Mouse (Mus musculus) lung, embryonic 15.5 days (tissue): Measurements from ENCODE around the gene Suclg1. TPM values are rescaled to one million over a fixed set of nuclear protein-coding genes. Genes with fewer than 3 reads are reported as not detected.

Source experiments
- ATAC-seq: fragments of 200-750 bp; cut with Nextera tagmentation; 2 replicates; pipeline ENCODE4 v1.8.0; 2017; ENCODE audit warnings: moderate number of reproducible peaks, borderline replicate concordance; ENCODE audit not compliant: low FRiP score, low TSS enrichment; ENCODE audit errors: extremely low read depth
- H3K27ac ChIP-seq: fragments of 300-500 bp; sonication (generic); 2 replicates; pipeline ENCODE4 v1.5.1; 2015; ENCODE audit warnings: moderate library complexity, mild to moderate bottlenecking, inconsistent platforms
- H3K27me3 ChIP-seq: fragments of 300-500 bp; sonication (generic); 2 replicates; pipeline ENCODE4 v1.6.1; 2015; ENCODE audit warnings: inconsistent platforms
- H3K36me3 ChIP-seq: fragments of 300-500 bp; sonication (generic); 2 replicates; pipeline ENCODE4 v1.6.1; 2015; ENCODE audit warnings: inconsistent platforms
- H3K4me1 ChIP-seq: fragments of 300-500 bp; sonication (generic); 2 replicates; pipeline ENCODE4 v1.6.1; 2015; ENCODE audit warnings: inconsistent platforms
- H3K4me2 ChIP-seq: fragments of 300-500 bp; sonication (generic); 2 replicates; pipeline ENCODE4 v1.6.1; 2015; ENCODE audit warnings: inconsistent platforms, mild to moderate bottlenecking, moderate library complexity
- H3K4me3 ChIP-seq: fragments of 300-500 bp; sonication (generic); 2 replicates; pipeline ENCODE4 v1.5.1; 2015; ENCODE audit warnings: mild to moderate bottlenecking, inconsistent platforms
- H3K9ac ChIP-seq: fragments of 300-500 bp; sonication (generic); 2 replicates; pipeline ENCODE4 v1.6.1; 2015; ENCODE audit warnings: inconsistent platforms
- H3K9me3 ChIP-seq: fragments of 300-500 bp; sonication (generic); 2 replicates; pipeline ENCODE4 v1.6.1; 2016; ENCODE audit warnings: inconsistent platforms
- WGBS: fragments of 180-500 bp; shearing (Covaris S2); methylation state at CpG from one replicate; pipeline ENCODE4 v1.1.7; 2015; 5-methylcytosine and 5-hydroxymethylcytosine counted together
- polyA plus RNA-seq: library from polyadenylated mRNA; unstranded; fragments of >200 nt; fragmentation: Nextera tagmentation; extraction: Ambion mirVana; gene quantifications from 2 replicates; pipeline ENCODE4 v1.2.1, GENCODE M21; 2015

The Suclg1 gene
- polyA plus RNA-seq, 1 experiment from 2014 or later, result 162 TPM

GRCm38 (mm10) chr6:73280546-73281115 is 32.4 kb downstream of the Suclg1 start:
- Histone ChIP-seq H3K27ac (no peak overlapping the region), H3K9me3 (no peaks in the 10 kb centered on the region), H3K27me3 (no peaks in the 10 kb centered on the region), H3K4me2 (no peak overlapping the region), H3K36me3 (peaks cover 20% of the 10 kb centered on the region), H3K4me1 (no peaks in the 10 kb centered on the region), H3K9ac (no peak overlapping the region), H3K4me3 (no peak overlapping the region)
- 68% methylated on average over 9 of the region's 9 CpGs for WGBS
- no peak for ATAC-seq

GRCm38 (mm10) chr6:73286326-73286725 is 38.1 kb downstream of the Suclg1 start:
- Histone ChIP-seq H3K9me3 (no peaks in the 10 kb centered on the region), H3K9ac (no peak overlapping the region), H3K4me2 (no peak overlapping the region), H3K36me3 (no peaks in the 10 kb centered on the region), H3K4me1 (no peaks in the 10 kb centered on the region), H3K4me3 (no peak overlapping the region), H3K27me3 (no peaks in the 10 kb centered on the region), H3K27ac (no peak overlapping the region)
- 97% methylated on average over 2 of the region's 2 CpGs for WGBS
- ATAC-seq, result no peak

- Histone ChIP-seq H3K4me3 (no peak overlapping the region), H3K4me1 (no peaks in the 10 kb centered on the region), H3K27me3 (no peaks in the 10 kb centered on the region), H3K9ac (no peak overlapping the region), H3K4me2 (no peak overlapping the region), H3K36me3 (no peaks in the 10 kb centered on the region), H3K27ac (no peak overlapping the region), H3K9me3 (no peaks in the 10 kb centered on the region)
- ATAC-seq, result no peak
- 59% methylated on average over 6 of the region's 6 CpGs for WGBS
Observed at GRCm38 (mm10) chr6:73306837-73307236, 58.7 kb downstream of the Suclg1 start.

- H3K27ac ChIP-seq, result no peak overlapping the region
- H3K36me3 ChIP-seq, result no peaks in the 10 kb centered on the region
- peak; percentile 19; the same call in 1 of the 2 replicates for ATAC-seq
- H3K4me3 ChIP-seq, result no peak overlapping the region
- H3K27me3 ChIP-seq, result no peaks in the 10 kb centered on the region
- no peak overlapping the region for H3K4me2 ChIP-seq
- no peak overlapping the region for H3K9ac ChIP-seq
- no peaks in the 10 kb centered on the region for H3K9me3 ChIP-seq
- H3K4me1 ChIP-seq, result no peaks in the 10 kb centered on the region
- 56% methylated on average over 10 of the region's 10 CpGs for WGBS
Observed at GRCm38 (mm10) chr6:73308685-73309520, 60.7 kb downstream of the Suclg1 start.

GRCm38 (mm10) chr6:73311335-73311734 is 63.2 kb downstream of the Suclg1 start:
- Histone ChIP-seq H3K4me1 (0 out of 2 replicates have a peak, but pooled peaks cover 3% of the 10 kb centered on the region), H3K9ac (no peak overlapping the region), H3K4me3 (no peak overlapping the region), H3K27ac (no peak overlapping the region), H3K9me3 (no peaks in the 10 kb centered on the region), H3K27me3 (no peaks in the 10 kb centered on the region), H3K36me3 (no peaks in the 10 kb centered on the region), H3K4me2 (no peak overlapping the region)
- 63% methylated on average over 6 of the region's 6 CpGs for WGBS
- no peak for ATAC-seq

- no peak for ATAC-seq
- no peak overlapping the region for H3K27ac ChIP-seq
- H3K36me3 ChIP-seq, result no peaks in the 10 kb centered on the region
- H3K9me3 ChIP-seq, result no peaks in the 10 kb centered on the region
- no peak overlapping the region for H3K4me2 ChIP-seq
- no peak overlapping the region for H3K4me3 ChIP-seq
- no peak overlapping the region for H3K9ac ChIP-seq
- WGBS, result 88% methylated on average over 7 of the region's 7 CpGs
- H3K27me3 ChIP-seq, result no peaks in the 10 kb centered on the region
- H3K4me1 ChIP-seq, result 0 out of 2 replicates have a peak, but pooled peaks cover 3% of the 10 kb centered on the region
Observed at GRCm38 (mm10) chr6:73311786-73312185, 63.6 kb downstream of the Suclg1 start.

- no peaks in the 10 kb centered on the region for H3K9me3 ChIP-seq
- WGBS, result under 1% methylated on average over 17 of the region's 17 CpGs
- H3K27ac ChIP-seq, result peak overlapping the region; percentile 49
- no peaks in the 10 kb centered on the region for H3K27me3 ChIP-seq
- H3K36me3 ChIP-seq, result no peaks in the 10 kb centered on the region
- peak overlapping the region; percentile 64 for H3K4me2 ChIP-seq
- 0 out of 2 replicates have a peak, but pooled peaks cover 3% of the 10 kb centered on the region for H3K4me1 ChIP-seq
- peak overlapping the region; percentile 48 for H3K4me3 ChIP-seq
- ATAC-seq, result peak; percentile 82
- peak overlapping the region; percentile 33 for H3K9ac ChIP-seq
Observed at GRCm38 (mm10) chr6:73314923-73315603, 66.9 kb downstream of the Suclg1 start.

- H3K9me3 ChIP-seq, result no peaks in the 10 kb centered on the region
- H3K4me1 ChIP-seq, result no peaks in the 10 kb centered on the region
- no peak overlapping the region for H3K27ac ChIP-seq
- no peaks in the 10 kb centered on the region for H3K27me3 ChIP-seq
- no peak overlapping the region for H3K4me2 ChIP-seq
- no peak overlapping the region for H3K9ac ChIP-seq
- no peaks in the 10 kb centered on the region for H3K36me3 ChIP-seq
- WGBS, result 76% methylated on average over 2 of the region's 2 CpGs
- H3K4me3 ChIP-seq, result no peak overlapping the region
- no peak for ATAC-seq
Observed at GRCm38 (mm10) chr6:73322306-73322705, 74.1 kb downstream of the Suclg1 start.

Other genes starting within 250 kb of the Suclg1 start
- 0.26 and 0.33 TPM in 2 replicates for gene Dnah6, start 26.7 kb upstream of the Suclg1 start, polyA plus RNA-seq
- not detected in 2 replicates for gene 4931417E11Rik, start 221.3 kb downstream of the Suclg1 start, polyA plus RNA-seq